Mouse (Mus musculus) erythroblast, embryonic 14.5 days (primary cell): ENCODE measurements around the gene Becn1. TPM values are rescaled to one million over a fixed set of nuclear protein-coding genes. Genes with fewer than 3 reads are reported as not detected.

ENCODE experiments used
- H3K27me3 ChIP-seq: 2 replicates; pipeline ENCODE4 v1.6.1; 2012; ENCODE audit warnings: inconsistent platforms; ENCODE audit not compliant: control insufficient read depth
- H3K36me3 ChIP-seq: 2 replicates; pipeline ENCODE4 v1.6.1; 2012; ENCODE audit warnings: mild to moderate bottlenecking, inconsistent platforms; ENCODE audit not compliant: control insufficient read depth
- H3K4me1 ChIP-seq: 2 replicates; pipeline ENCODE4 v1.6.1; 2012; ENCODE audit warnings: inconsistent platforms; ENCODE audit not compliant: control insufficient read depth
- H3K4me3 ChIP-seq: replicated peaks from 2 replicates; pipeline ENCODE3; 2012; ENCODE audit warnings: moderate library complexity, mild to moderate bottlenecking, inconsistent platforms
- H3K9me3 ChIP-seq: 2 replicates; pipeline ENCODE4 v1.6.1; 2012; ENCODE audit warnings: low read length, inconsistent platforms, mixed read lengths; ENCODE audit not compliant: control insufficient read depth
- GATA1 ChIP-seq: IDR thresholded peaks from 2 replicates; pipeline ENCODE4 v1.6.1; 2012; ENCODE audit warnings: low read length, inconsistent platforms, mixed read lengths
- TAL1 ChIP-seq: IDR thresholded peaks from 3 replicates; pipeline ENCODE4 v1.6.1; 2012; ENCODE audit warnings: low read length, inconsistent platforms, mixed read lengths
- polyA plus RNA-seq: library from polyadenylated mRNA; stranded (reverse); fragments of >175 nt; gene quantifications from 2 replicates; pipeline ENCODE4 v1.2.3, GENCODE M21; 2012

Becn1 gene
- polyA plus RNA-seq, 1 experiment = 19.6 TPM

- no peak for TF ChIP-seq TAL1
- no peak for TF ChIP-seq GATA1
- Histone ChIP-seq H3K4me3 (peak overlapping the region; percentile 74), H3K27me3 (no peaks in the 10 kb centered on the region), H3K4me1 (peaks cover 68% of the 10 kb centered on the region), H3K9me3 (0 out of 2 replicates have a peak, but pooled peaks cover 3% of the 10 kb centered on the region), H3K36me3 (peaks cover 69% of the 10 kb centered on the region)
Observed at GRCm38 (mm10) chr11:101316501-101316917, 14.4 kb upstream of the Becn1 start.

- Histone ChIP-seq H3K4me1 (peaks cover 73% of the 10 kb centered on the region), H3K36me3 (peaks cover 63% of the 10 kb centered on the region), H3K27me3 (no peaks in the 10 kb centered on the region), H3K4me3 (peak within 1 kb of the TSS; percentile 74), H3K9me3 (0 out of 2 replicates have a peak, but pooled peaks cover 3% of the 10 kb centered on the region)
- TF ChIP-seq GATA1 (peak; percentile 96), TAL1 (peak; percentile 92)
Observed at GRCm38 (mm10) chr11:101315665-101316500, 13.8 kb upstream of the Becn1 start, which contains the start of gene Psme3. Gene Psme3 (plus strand): TSS chr11:101316213.

- Histone ChIP-seq H3K4me3 (peak overlapping the region; percentile 74), H3K36me3 (peaks cover 56% of the 10 kb centered on the region), H3K27me3 (no peaks in the 10 kb centered on the region), H3K4me1 (peaks cover 69% of the 10 kb centered on the region), H3K9me3 (0 out of 2 replicates have a peak, but pooled peaks cover 3% of the 10 kb centered on the region)
- TF ChIP-seq GATA1 (no peak), TAL1 (no peak)
Observed at GRCm38 (mm10) chr11:101315082-101315650, 13.1 kb upstream of the Becn1 start.

GRCm38 (mm10) chr11:101314567-101314966, 12.5 kb upstream of the Becn1 start:
- Histone ChIP-seq H3K4me1 (peaks cover 68% of the 10 kb centered on the region), H3K9me3 (0 out of 2 replicates have a peak, but pooled peaks cover 3% of the 10 kb centered on the region), H3K4me3 (no peak overlapping the region), H3K27me3 (no peaks in the 10 kb centered on the region), H3K36me3 (peaks cover 50% of the 10 kb centered on the region)
- no peak for TF ChIP-seq GATA1
- no peak for TF ChIP-seq TAL1

GRCm38 (mm10) chr11:101312150-101312549, 10.1 kb upstream of the Becn1 start:
- no peak overlapping the region for H3K4me3 ChIP-seq
- H3K27me3 ChIP-seq = peaks cover 8% of the 10 kb centered on the region
- peaks cover 26% of the 10 kb centered on the region for H3K36me3 ChIP-seq
- peaks cover 3% of the 10 kb centered on the region; the same call in 1 of the 2 replicates for H3K9me3 ChIP-seq
- no peak for TF ChIP-seq GATA1
- no peak for TF ChIP-seq TAL1
- peaks cover 60% of the 10 kb centered on the region for H3K4me1 ChIP-seq

- H3K36me3 ChIP-seq = peaks cover 17% of the 10 kb centered on the region
- H3K9me3 ChIP-seq = peaks cover 3% of the 10 kb centered on the region; the same call in 1 of the 2 replicates
- peaks cover 58% of the 10 kb centered on the region for H3K4me1 ChIP-seq
- peaks cover 18% of the 10 kb centered on the region for H3K27me3 ChIP-seq
- no peak overlapping the region for H3K4me3 ChIP-seq
- TF ChIP-seq GATA1 (no peak), TAL1 (no peak)
Observed at GRCm38 (mm10) chr11:101311083-101311482, 9.0 kb upstream of the Becn1 start.

- H3K36me3 ChIP-seq = no peaks in the 10 kb centered on the region
- peaks cover 18% of the 10 kb centered on the region for H3K27me3 ChIP-seq
- no peaks in the 10 kb centered on the region; the same call in 1 of the 2 replicates for H3K9me3 ChIP-seq
- TF ChIP-seq GATA1 = no peak
- TF ChIP-seq TAL1 = no peak
- peaks cover 33% of the 10 kb centered on the region for H3K4me1 ChIP-seq
- H3K4me3 ChIP-seq = no peak overlapping the region
Observed at GRCm38 (mm10) chr11:101307744-101308143, 5.7 kb upstream of the Becn1 start.

GRCm38 (mm10) chr11:101301299-101302003, 635 bp downstream of the Becn1 start:
- TF ChIP-seq GATA1 = no peak
- H3K27me3 ChIP-seq = peaks cover 3% of the 10 kb centered on the region
- no peaks in the 10 kb centered on the region for H3K9me3 ChIP-seq
- peak overlapping the region; percentile 70 for H3K4me3 ChIP-seq
- peaks cover 41% of the 10 kb centered on the region for H3K4me1 ChIP-seq
- peaks cover 48% of the 10 kb centered on the region for H3K36me3 ChIP-seq
